Mouse (Mus musculus): Measurements from ENCODE around the gene Gadd45gip1. TPM values are rescaled to one million over a fixed set of nuclear protein-coding genes. Genes with fewer than 3 reads are reported as not detected.
"Not testable (repeated sequence)": the region's sequence is repeated elsewhere in the genome, so short reads cannot be mapped to it uniquely, and the experiment has no call there.

Gadd45gip1 gene
- polyA plus RNA-seq, 1 experiment from 2014 or later: 44.2 TPM

DNA sequence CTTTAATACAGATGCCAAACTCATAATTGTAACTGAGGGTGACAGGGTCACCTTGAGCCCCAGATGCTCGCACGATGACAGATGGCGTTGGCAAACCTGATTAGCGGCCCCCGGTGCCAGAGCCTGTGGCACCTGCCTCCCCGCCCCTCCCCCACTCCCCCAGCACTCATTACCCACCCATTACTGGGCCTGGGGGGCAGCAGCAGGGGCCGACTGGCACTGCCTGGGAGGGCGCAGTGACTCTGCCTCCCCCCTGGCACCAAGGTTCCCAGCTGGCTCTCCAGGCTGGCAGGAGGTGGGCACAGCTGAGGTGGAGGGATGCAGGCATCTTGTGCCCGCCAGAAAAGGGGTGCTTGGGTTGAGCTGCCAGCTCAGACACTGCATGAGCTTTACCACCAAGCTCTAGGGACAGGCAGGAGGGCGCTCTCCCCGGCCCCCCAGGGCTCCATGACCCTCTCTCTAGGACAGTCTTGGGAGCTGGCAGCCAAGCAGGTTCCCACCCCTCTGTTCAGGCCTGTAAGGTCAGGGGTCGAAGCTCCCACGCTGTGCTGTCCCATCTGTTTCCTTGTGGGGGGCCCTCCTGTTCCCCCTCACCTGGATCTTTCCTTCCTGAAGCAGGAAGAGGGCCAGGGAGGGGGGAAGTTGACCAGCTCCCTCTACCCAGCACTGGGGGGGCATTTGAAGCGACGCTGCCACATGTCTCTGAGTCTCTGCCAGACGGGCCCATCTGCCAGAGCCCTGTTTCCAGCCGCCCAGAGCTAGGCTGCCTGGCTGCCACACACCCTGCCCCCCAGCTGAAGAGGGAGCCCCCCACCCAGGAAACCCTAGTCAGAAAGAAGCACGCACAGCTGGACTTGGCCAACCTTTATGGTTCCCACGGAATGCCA is 16.5 kb upstream of the Gadd45gip1 start:
- no peak for DNase-seq
- ATAC-seq (ENCODE audit: insufficient read depth): no peak
- no peak overlapping the region for H3K4me3 ChIP-seq (ENCODE audit: low read depth, low read length)
- no peaks in the 10 kb centered on the region for H3K9me3 ChIP-seq (ENCODE audit: low read depth, low read length)
- peaks cover 8% of the 10 kb centered on the region; the same call in 1 of the 2 replicates for H3K27me3 ChIP-seq (ENCODE audit: insufficient read depth, low read length)
- peaks cover 3% of the 10 kb centered on the region for H3K4me1 ChIP-seq (ENCODE audit: insufficient read depth)
- H3K4me2 ChIP-seq: no peak overlapping the region
- no peak overlapping the region for H3K9ac ChIP-seq
- TF ChIP-seq CTCF (IDR thresholded peaks at IDR 0.05; ENCODE audit: low read depth): no peak
- WGBS: 38% methylated on average over 19 of the region's 19 CpGs
- H3K36me3 ChIP-seq (ENCODE audit: insufficient read depth): no peaks in the 10 kb centered on the region
- H3K27ac ChIP-seq (ENCODE audit: low read depth): no peak overlapping the region

DNA sequence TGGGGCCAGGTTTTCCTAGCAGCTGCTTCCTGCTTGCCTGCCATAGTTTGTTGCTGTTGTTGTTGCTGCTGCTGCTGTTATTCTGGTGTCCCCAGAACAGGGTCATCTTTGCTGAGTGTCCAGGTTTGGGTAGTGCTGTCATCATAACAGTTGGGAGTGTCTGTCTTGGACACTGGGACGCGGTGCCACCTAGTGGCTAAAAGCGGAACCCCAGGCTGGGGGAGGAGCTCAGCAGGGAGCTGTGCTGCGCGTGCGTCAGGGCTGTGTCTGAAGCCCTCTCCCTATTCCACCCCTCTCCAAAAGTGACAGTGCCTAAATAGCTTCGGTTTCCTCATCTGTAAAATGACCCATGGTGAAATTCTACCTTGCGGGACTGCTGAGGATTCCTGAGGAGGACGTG is 15.8 kb upstream of the Gadd45gip1 start:
- peak; percentile 75 for ATAC-seq (ENCODE audit: insufficient read depth)
- Histone ChIP-seq H3K9me3 (ENCODE audit: low read depth, low read length) (no peaks in the 10 kb centered on the region), H3K4me2 (no peak overlapping the region), H3K4me1 (ENCODE audit: insufficient read depth) (peaks cover 3% of the 10 kb centered on the region), H3K27ac (ENCODE audit: low read depth) (no peak overlapping the region), H3K36me3 (ENCODE audit: insufficient read depth) (no peaks in the 10 kb centered on the region), H3K27me3 (ENCODE audit: insufficient read depth, low read length) (peaks cover 8% of the 10 kb centered on the region; the same call in 1 of the 2 replicates), H3K9ac (no peak overlapping the region), H3K4me3 (ENCODE audit: low read depth, low read length) (no peak overlapping the region)
- peak; percentile 97 for DNase-seq
- WGBS: 11% methylated on average over 9 of the region's 9 CpGs
- TF ChIP-seq CTCF (IDR thresholded peaks at IDR 0.05; ENCODE audit: low read depth): peak; percentile 98

DNA sequence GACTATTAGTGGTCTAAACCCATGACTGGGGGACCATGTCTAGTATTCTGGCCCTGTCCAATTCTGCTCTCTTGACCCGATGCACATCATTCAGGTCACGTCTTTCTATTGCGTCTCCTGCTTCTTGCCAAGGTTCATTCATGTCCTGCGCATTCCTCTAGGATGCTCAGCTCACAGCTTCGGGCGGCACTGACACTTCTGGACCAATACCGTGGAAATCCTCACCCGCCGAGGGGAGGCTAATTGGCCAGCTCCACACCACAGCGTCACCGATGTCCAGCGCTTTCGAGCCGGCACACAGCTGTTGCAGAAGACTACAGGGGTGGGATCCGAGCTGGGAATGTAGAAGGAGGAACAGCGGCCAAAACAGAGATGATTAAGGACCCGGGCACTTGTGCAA is 15.2 kb upstream of the Gadd45gip1 start:
- Histone ChIP-seq H3K4me2 (no peak overlapping the region), H3K27me3 (ENCODE audit: insufficient read depth, low read length) (peaks cover 8% of the 10 kb centered on the region; the same call in 1 of the 2 replicates), H3K27ac (ENCODE audit: low read depth) (no peak overlapping the region), H3K9ac (no peak overlapping the region), H3K4me3 (ENCODE audit: low read depth, low read length) (no peak overlapping the region), H3K36me3 (ENCODE audit: insufficient read depth) (no peaks in the 10 kb centered on the region), H3K9me3 (ENCODE audit: low read depth, low read length) (no peaks in the 10 kb centered on the region), H3K4me1 (ENCODE audit: insufficient read depth) (no peaks in the 10 kb centered on the region)
- no peak for DNase-seq
- 74% methylated on average over 17 of the region's 17 CpGs for WGBS
- TF ChIP-seq CTCF (IDR thresholded peaks at IDR 0.05; ENCODE audit: low read depth): no peak
- no peak for ATAC-seq (ENCODE audit: insufficient read depth)

DNA sequence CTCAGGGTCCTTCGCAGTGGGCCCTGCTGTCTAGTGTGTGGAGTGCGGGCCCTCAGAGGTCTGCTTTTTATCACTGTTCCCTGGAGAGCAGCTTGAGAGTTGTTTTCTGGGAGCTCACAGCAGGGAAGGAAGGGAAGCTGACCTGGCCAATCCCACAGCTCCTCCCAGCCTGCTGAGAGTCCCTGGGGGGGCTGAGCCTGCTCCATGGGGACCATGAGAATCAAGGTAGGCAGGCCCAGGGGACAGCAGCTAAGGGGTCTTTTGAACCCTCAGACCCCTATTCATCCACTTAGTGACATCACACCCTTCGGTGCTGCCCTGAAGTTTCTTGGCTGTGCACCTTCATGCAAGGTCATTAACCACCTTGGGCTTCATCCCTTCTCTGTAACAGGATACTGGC is 8.6 kb upstream of the Gadd45gip1 start, which contains the start of gene Dand5:
Gene Dand5 (minus strand): TSS at position 101 of the 400 bp plus-strand sequence.
- H3K4me3 ChIP-seq (ENCODE audit: low read depth, low read length): no peak within 1 kb of the TSS
- H3K27ac ChIP-seq (ENCODE audit: low read depth): no peak within 1 kb of the TSS
- H3K4me2 ChIP-seq: peak within 1 kb of the TSS; percentile 49
- no peaks in the 10 kb centered on the region for H3K27me3 ChIP-seq (ENCODE audit: insufficient read depth, low read length)
- no peaks in the 10 kb centered on the region for H3K36me3 ChIP-seq (ENCODE audit: insufficient read depth)
- no peak for TF ChIP-seq CTCF (IDR thresholded peaks at IDR 0.05; ENCODE audit: low read depth)
- 35% methylated on average over 3 of the region's 3 CpGs for WGBS
- DNase-seq (no peak), ATAC-seq (ENCODE audit: insufficient read depth) (no peak)
- H3K4me1 ChIP-seq (ENCODE audit: insufficient read depth): no peaks in the 10 kb centered on the region
- no peaks in the 10 kb centered on the region for H3K9me3 ChIP-seq (ENCODE audit: low read depth, low read length)
- no peak within 1 kb of the TSS for H3K9ac ChIP-seq

DNA sequence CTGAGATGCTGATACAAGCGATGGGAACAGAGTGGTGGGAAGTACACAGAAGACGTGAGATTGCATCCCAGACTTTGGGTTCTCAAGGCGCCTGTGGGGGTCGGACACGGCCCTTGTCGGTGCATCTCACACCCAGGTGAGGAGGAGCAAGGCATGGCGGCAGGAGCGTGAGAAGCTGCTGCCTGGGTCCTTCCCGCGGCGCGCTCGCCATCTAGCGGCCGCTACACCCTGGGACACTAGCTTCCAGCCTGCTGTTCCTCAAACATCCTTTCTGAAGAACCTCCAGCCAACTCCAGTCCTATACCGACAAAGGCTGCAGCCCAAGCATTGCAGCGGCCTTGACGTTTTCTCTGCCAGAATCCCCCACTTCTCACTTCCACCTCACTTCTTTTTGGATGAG is 7.7 kb upstream of the Gadd45gip1 start:
- WGBS: under 1% methylated on average over 18 of the region's 18 CpGs
- Histone ChIP-seq H3K9me3 (ENCODE audit: low read depth, low read length) (no peaks in the 10 kb centered on the region), H3K4me3 (ENCODE audit: low read depth, low read length) (no peak overlapping the region), H3K27ac (ENCODE audit: low read depth) (no peak overlapping the region), H3K4me2 (peak overlapping the region; percentile 49), H3K4me1 (ENCODE audit: insufficient read depth) (no peaks in the 10 kb centered on the region), H3K27me3 (ENCODE audit: insufficient read depth, low read length) (no peaks in the 10 kb centered on the region), H3K36me3 (ENCODE audit: insufficient read depth) (no peaks in the 10 kb centered on the region), H3K9ac (no peak overlapping the region)
- peak; percentile 82 for ATAC-seq (ENCODE audit: insufficient read depth)
- TF ChIP-seq CTCF (IDR thresholded peaks at IDR 0.05; ENCODE audit: low read depth): peak; percentile 92
- peak; percentile 91 for DNase-seq

DNA sequence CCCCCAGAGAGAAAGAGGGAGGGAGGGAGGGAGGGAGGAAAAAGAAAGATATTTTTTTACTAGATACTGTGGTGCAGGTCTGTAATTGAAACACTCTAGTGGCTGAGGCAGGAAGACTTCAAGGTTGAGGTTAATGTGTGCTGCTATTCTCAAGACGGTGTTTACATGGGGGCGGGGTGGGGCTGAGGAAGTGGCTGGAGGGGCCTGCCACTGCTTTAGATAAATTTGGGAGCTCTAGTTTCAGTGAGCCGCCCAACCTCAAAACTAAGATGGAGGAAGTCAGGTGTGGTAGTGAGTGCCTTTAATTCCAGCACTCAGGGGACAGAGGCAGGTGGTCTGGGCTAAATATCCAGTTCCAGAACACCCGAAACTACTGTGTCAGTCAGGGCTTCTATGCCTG is 5.7 kb upstream of the Gadd45gip1 start:
- Histone ChIP-seq H3K9ac (no peak overlapping the region), H3K4me1 (ENCODE audit: insufficient read depth) (no peaks in the 10 kb centered on the region), H3K4me2 (no peak overlapping the region), H3K9me3 (ENCODE audit: low read depth, low read length) (no peaks in the 10 kb centered on the region), H3K27ac (ENCODE audit: low read depth) (no peak overlapping the region), H3K36me3 (ENCODE audit: insufficient read depth) (no peaks in the 10 kb centered on the region), H3K27me3 (ENCODE audit: insufficient read depth, low read length) (no peaks in the 10 kb centered on the region), H3K4me3 (ENCODE audit: low read depth, low read length) (no peak overlapping the region)
- no peak for ATAC-seq (ENCODE audit: insufficient read depth)
- DNase-seq: no peak
- TF ChIP-seq CTCF (IDR thresholded peaks at IDR 0.05; ENCODE audit: low read depth): no peak
- 40% methylated on average over 4 of the region's 4 CpGs for WGBS

DNA sequence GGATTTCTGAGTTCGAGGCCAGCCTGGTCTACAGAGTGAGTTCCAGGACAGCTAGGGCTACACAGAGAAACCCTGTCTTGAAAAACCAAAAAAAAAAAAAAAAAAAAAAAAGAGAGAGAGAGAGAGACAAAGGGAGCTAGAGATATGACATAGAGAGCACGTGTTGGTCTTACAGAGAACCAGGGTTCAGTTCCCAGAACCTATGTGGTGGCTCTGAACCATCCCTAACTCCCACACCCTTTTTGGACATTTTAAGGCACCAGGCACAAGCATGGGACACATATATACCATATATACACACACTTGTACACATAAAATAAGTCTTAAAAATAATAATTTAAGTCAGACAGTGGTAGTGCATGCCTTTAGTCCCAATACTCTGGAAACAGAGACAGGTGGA is 4.8 kb upstream of the Gadd45gip1 start:
- not testable (repeated sequence) for H3K4me2 ChIP-seq; ATAC-seq (ENCODE audit: insufficient read depth); H3K36me3 ChIP-seq (ENCODE audit: insufficient read depth); H3K4me1 ChIP-seq (ENCODE audit: insufficient read depth); H3K9ac ChIP-seq; DNase-seq; H3K4me3 ChIP-seq (ENCODE audit: low read depth, low read length); H3K27ac ChIP-seq (ENCODE audit: low read depth); H3K27me3 ChIP-seq (ENCODE audit: insufficient read depth, low read length); H3K9me3 ChIP-seq (ENCODE audit: low read depth, low read length)
- WGBS: 73% methylated on average over 1 of the region's 2 CpGs

All from lung, embryonic 14.5 days (tissue).